Mouse (Mus musculus) embryonic facial prominence, embryonic 11.5 days (tissue): ENCODE measurements around the gene Msl3. TPM values are rescaled to one million over a fixed set of nuclear protein-coding genes. Genes with fewer than 3 reads are reported as not detected.
A peak's percentile ranks its signal among the peaks of the same experiment; 100 is the strongest.

Experiments used
- ATAC-seq: fragments of 200-750 bp; cut with Nextera tagmentation; replicated peaks from 2 replicates; pipeline ENCODE4 v1.8.0; 2017; ENCODE audit warnings: low read depth; ENCODE audit not compliant: insufficient number of reproducible peaks, low FRiP score, low TSS enrichment
- DNase-seq: peaks from one replicate; pipeline ENCODE4 v3.0.0-alpha.2; 2015; ENCODE audit warnings: low spot score
- H3K27ac ChIP-seq: fragments of 300-500 bp; sonication (generic); replicated peaks from 2 replicates; pipeline ENCODE4 v1.5.1; 2014; ENCODE audit warnings: mild to moderate bottlenecking, low read depth, low read length, control low read depth
- H3K27me3 ChIP-seq: fragments of 300-500 bp; sonication (generic); 2 replicates; pipeline ENCODE4 v1.6.1; 2014; ENCODE audit warnings: mild to moderate bottlenecking, low read length, moderate library complexity, mixed read lengths; ENCODE audit not compliant: control insufficient read depth, insufficient read depth
- H3K36me3 ChIP-seq: fragments of 300-500 bp; sonication (generic); replicated peaks from 2 replicates; pipeline ENCODE4 v1.6.1; 2014; ENCODE audit warnings: low read depth, mild to moderate bottlenecking, low read length, moderate library complexity, mixed read lengths; ENCODE audit not compliant: control insufficient read depth, insufficient read depth
- H3K4me1 ChIP-seq: fragments of 300-500 bp; sonication (generic); 2 replicates; pipeline ENCODE4 v1.6.1; 2014; ENCODE audit warnings: low read length, mixed read lengths; ENCODE audit not compliant: control insufficient read depth, insufficient read depth
- H3K4me2 ChIP-seq: fragments of 300-500 bp; sonication (generic); 2 replicates; pipeline ENCODE4 v1.6.1; 2014; ENCODE audit warnings: low read depth, mild to moderate bottlenecking, control low read depth, low read length, moderate library complexity
- H3K4me3 ChIP-seq: fragments of 300-500 bp; sonication (generic); 2 replicates; pipeline ENCODE4 v1.5.1; 2014; ENCODE audit warnings: low read depth, low read length, control low read depth
- H3K9ac ChIP-seq: fragments of 300-500 bp; sonication (generic); replicated peaks from 2 replicates; pipeline ENCODE4 v1.6.1; 2014; ENCODE audit warnings: mild to moderate bottlenecking, control low read depth, low read length
- H3K9me3 ChIP-seq: fragments of 300-500 bp; sonication (generic); replicated peaks from 2 replicates; pipeline ENCODE4 v1.6.1; 2016; ENCODE audit warnings: mild to moderate bottlenecking, low read length, inconsistent platforms, mixed read lengths; ENCODE audit not compliant: control insufficient read depth
- WGBS: fragments of 180-500 bp; shearing (Covaris S2); extraction: QIAGEN DNeasy Blood & Tissue Kit; methylation state at CpG from one replicate; pipeline ENCODE4 v1.1.7; 2014; 5-methylcytosine and 5-hydroxymethylcytosine counted together
- polyA plus RNA-seq: library from polyadenylated mRNA; unstranded; fragments of >200 nt; fragmentation: Nextera tagmentation; extraction: Ambion mirVana; gene quantifications from 2 replicates; pipeline ENCODE4 v1.2.1, GENCODE M21; 2014

Msl3 gene
- 43.3 and 45.1 TPM in 2 replicates for polyA plus RNA-seq

- WGBS, result 21% methylated on average over 69 of the region's 88 CpGs
- H3K4me2 ChIP-seq, result peak within 1 kb of the TSS; percentile 78
- H3K36me3 ChIP-seq, result no peaks in the 10 kb centered on the region
- DNase-seq (peak; percentile 60), ATAC-seq (peak; percentile 91)
- peak within 1 kb of the TSS; percentile 62 for H3K9ac ChIP-seq
- peak within 1 kb of the TSS; percentile 59; the same call in 1 of the 2 replicates for H3K27ac ChIP-seq
- no peaks in the 10 kb centered on the region for H3K9me3 ChIP-seq
- no peaks in the 10 kb centered on the region for H3K27me3 ChIP-seq
- H3K4me1 ChIP-seq, result no peaks in the 10 kb centered on the region
- peak within 1 kb of the TSS; percentile 48 for H3K4me3 ChIP-seq
These were observed at the start of gene Msl3 for GRCm38 (mm10) chrX:168673525-168674406. Gene Msl3, minus strand, starts transcription at chrX:168673898.

DNA sequence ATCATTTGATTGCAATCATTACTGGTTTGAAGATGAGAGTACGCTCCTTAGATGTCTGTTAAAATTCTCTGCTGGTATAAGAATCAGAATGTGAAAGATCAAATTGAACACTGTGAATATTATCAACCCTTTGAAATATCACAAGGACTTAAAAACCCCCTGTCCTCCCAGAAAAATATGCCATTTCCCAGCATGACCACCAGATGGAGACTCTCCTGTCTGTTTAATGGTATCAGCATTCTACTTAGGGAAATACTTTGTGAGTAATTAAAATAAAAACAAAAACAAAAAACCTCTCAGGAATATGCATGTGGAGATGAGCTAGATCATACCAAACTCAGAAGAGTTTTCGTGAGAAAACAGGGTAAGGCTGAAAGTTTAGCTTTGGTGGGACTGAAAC lies 44.3 kb upstream of the Msl3 start:
- H3K36me3 ChIP-seq, result no peaks in the 10 kb centered on the region
- no peak overlapping the region for H3K9ac ChIP-seq
- ATAC-seq, result no peak
- no peak overlapping the region for H3K4me3 ChIP-seq
- H3K27me3 ChIP-seq, result no peaks in the 10 kb centered on the region
- no peaks in the 10 kb centered on the region for H3K9me3 ChIP-seq
- peak; percentile 14 for DNase-seq
- H3K4me1 ChIP-seq, result no peaks in the 10 kb centered on the region
- 66% methylated on average over 2 of the region's 2 CpGs for WGBS
- H3K4me2 ChIP-seq, result no peak overlapping the region
- no peak overlapping the region for H3K27ac ChIP-seq

DNA sequence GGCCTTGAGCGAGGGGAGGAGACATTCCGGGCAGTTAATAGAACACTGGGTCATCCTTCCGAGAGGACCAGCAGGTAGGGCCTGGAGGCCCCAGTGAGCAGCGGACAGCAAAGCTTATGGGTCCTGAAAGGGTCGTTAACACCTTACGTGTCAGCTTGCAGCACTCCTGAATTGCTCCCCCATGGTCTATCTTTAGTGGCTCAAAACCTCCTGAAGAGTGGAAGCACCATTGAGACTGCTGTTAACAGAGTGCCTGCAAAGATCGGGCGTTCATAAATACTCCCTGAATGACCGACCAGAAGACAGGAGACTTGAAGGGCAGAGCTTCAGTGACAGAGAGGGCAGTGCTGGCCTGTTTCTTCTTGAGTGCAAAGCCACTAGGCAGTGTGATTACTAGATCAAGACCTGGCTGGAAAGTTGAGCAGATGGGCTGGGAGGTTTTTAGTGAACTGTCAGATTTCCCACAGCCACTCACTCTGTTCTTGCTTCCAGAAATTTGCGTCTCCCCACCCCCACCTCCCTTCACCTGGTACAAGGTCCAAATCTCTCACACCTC lies 787 bp upstream of the Msl3 start:
- Histone ChIP-seq H3K4me3 (peak overlapping the region; percentile 48), H3K9me3 (no peaks in the 10 kb centered on the region), H3K27me3 (no peaks in the 10 kb centered on the region), H3K4me1 (no peaks in the 10 kb centered on the region), H3K36me3 (no peaks in the 10 kb centered on the region), H3K27ac (0 out of 2 replicates have a peak overlapping the region, but pooled peaks have one; percentile 13), H3K9ac (peak overlapping the region; percentile 62), H3K4me2 (peak overlapping the region; percentile 78)
- DNase-seq (no peak), ATAC-seq (peak; percentile 46)
- 13% methylated on average over 10 of the region's 10 CpGs for WGBS

DNA sequence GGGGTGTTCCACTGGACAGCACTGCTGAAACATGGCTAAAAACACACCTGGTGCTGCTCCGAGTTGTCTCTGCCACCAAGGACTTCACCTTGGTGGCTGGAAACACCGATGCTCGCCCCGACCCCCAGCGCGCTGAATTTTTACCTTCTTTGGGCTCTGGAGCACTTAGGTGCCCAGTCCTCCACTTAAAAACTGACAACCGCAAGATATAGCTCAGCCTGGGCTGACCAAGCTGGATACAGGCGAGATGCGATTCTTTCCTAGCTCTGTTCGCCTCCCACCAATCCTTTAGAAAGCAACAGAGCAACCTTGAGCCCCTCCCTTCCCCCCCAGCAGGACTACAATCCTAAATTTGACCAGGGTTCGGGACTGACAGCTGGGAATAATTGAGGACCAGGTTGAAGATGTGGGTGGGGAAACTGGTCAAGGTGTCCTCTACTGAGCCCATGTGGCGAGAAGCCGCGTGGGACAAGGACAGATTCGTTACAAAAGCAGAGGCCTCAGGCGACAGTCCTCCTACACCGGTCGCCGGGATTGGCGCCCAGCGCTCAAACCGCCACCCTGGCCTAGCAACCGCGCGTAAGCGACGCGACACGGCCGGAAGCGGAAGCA lies 679 bp downstream of the Msl3 start:
- ATAC-seq (peak; percentile 14; the same call in 1 of the 2 replicates), DNase-seq (peak; percentile 85)
- H3K36me3 ChIP-seq, result no peaks in the 10 kb centered on the region
- 23% methylated on average over 31 of the region's 31 CpGs for WGBS
- peak overlapping the region; percentile 48 for H3K4me3 ChIP-seq
- no peaks in the 10 kb centered on the region for H3K27me3 ChIP-seq
- H3K4me2 ChIP-seq, result peak overlapping the region; percentile 78
- peak overlapping the region; percentile 59; the same call in 1 of the 2 replicates for H3K27ac ChIP-seq
- no peaks in the 10 kb centered on the region for H3K9me3 ChIP-seq
- peak overlapping the region; percentile 62 for H3K9ac ChIP-seq
- no peaks in the 10 kb centered on the region for H3K4me1 ChIP-seq

- H3K4me3 ChIP-seq, result peak overlapping the region; percentile 48
- 15% methylated on average over 9 of the region's 9 CpGs for WGBS
- DNase-seq (peak; percentile 81), ATAC-seq (peak; percentile 76)
- no peak overlapping the region for H3K27ac ChIP-seq
- no peaks in the 10 kb centered on the region for H3K27me3 ChIP-seq
- H3K4me2 ChIP-seq, result peak overlapping the region; percentile 78
- H3K36me3 ChIP-seq, result no peaks in the 10 kb centered on the region
- no peaks in the 10 kb centered on the region for H3K4me1 ChIP-seq
- no peak overlapping the region; the same call in 1 of the 2 replicates for H3K9ac ChIP-seq
- H3K9me3 ChIP-seq, result no peaks in the 10 kb centered on the region
These were observed 1.3 kb downstream of the Msl3 start for GRCm38 (mm10) chrX:168672425-168672824.

DNA sequence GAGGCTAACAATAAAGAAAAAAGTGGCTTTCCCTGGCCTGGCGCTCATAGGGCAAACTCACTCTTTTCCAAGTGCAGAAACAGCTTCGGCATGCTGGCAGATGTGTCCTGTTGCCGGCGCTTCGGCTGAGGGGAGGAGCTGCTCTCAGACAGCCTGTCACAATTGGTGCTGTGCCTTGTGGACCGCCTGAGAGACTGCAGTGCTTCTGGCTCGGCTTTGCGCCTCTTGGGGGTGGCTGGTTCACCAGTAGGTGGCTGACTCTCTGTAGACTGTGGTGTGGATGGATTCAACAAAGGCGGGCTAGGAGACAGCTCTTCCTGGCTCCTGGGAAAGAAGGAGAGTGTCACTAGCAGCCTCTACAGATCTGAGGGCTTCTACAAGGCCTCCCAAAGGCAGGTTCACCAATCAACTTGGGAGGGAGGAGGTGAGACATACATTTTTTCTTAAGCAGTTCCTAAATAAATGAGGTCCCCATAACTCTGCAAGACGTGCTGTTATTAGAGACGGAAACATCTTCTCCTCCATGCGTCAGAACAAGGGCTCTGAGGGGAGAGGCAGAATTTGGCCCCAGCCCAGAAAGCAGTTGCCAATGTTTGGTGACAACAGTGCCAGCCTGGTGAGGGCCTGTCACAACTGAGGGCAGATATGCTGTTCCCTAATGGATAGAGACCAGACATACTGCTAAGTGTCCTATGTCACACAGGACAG lies 9.6 kb downstream of the Msl3 start:
- no peak for ATAC-seq
- 67% methylated on average over 12 of the region's 12 CpGs for WGBS
- Histone ChIP-seq H3K36me3 (no peaks in the 10 kb centered on the region), H3K27me3 (no peaks in the 10 kb centered on the region), H3K9ac (no peak overlapping the region), H3K27ac (no peak overlapping the region), H3K4me1 (no peaks in the 10 kb centered on the region), H3K9me3 (no peaks in the 10 kb centered on the region), H3K4me2 (no peak overlapping the region), H3K4me3 (no peak overlapping the region)
- DNase-seq, result no peak

DNA sequence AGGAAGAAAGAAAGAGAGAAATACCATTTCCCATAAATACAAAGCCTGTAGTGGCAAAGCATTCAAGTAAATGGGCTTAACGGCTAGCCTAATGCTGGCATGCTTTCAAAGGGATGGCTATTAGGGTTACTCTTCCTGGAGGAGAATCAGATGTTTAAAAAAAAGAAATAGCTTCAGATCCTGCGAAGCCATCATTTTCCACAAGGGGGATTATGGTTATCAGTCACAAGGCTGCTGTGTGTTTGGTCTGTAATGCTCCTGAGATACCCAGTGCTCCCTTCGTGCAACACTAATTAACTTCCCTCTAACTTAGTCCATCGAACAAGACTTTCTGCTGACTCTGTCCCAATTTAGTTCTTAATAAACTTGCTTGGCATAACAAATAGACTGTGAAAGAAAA lies 13.5 kb downstream of the Msl3 start:
- peak; percentile 17 for DNase-seq
- ATAC-seq, result no peak

More for the DNA sequence above, 13.5 kb downstream of the Msl3 start:
- H3K9ac ChIP-seq, result no peak overlapping the region
- H3K27me3 ChIP-seq, result no peaks in the 10 kb centered on the region
- H3K9me3 ChIP-seq, result no peaks in the 10 kb centered on the region
- no peak overlapping the region for H3K4me2 ChIP-seq
- no peaks in the 10 kb centered on the region for H3K36me3 ChIP-seq
- H3K4me1 ChIP-seq, result no peaks in the 10 kb centered on the region
- H3K4me3 ChIP-seq, result no peak overlapping the region
- H3K27ac ChIP-seq, result no peak overlapping the region
- WGBS, result 63% methylated on average over 4 of the region's 4 CpGs
